Mouse (Mus musculus) MN1 (cell line): ENCODE data around the gene Hist2h4.
A peak's percentile ranks its signal among the peaks of the same experiment; 100 is the strongest.
"Not testable (repeated sequence)": the region's sequence is repeated elsewhere in the genome, so short reads cannot be mapped to it uniquely, and the experiment has no call there.

Experiments used
- DNase-seq: peaks from one replicate; pipeline ENCODE4 v3.0.0-alpha.2; 2016; ENCODE audit warnings: low spot score

The Hist2h4 gene

GRCm38 (mm10) chr3:96262979-96263550 lies at the start of gene Hist2h4:
Gene Hist2h4, minus strand, starts transcription at chr3:96263311.
- DNase-seq = peak; percentile 98

- peak; percentile 16 for DNase-seq
Measured at GRCm38 (mm10) chr3:96312341-96313098, 49.4 kb upstream of the Hist2h4 start.

- DNase-seq = no peak
Measured at GRCm38 (mm10) chr3:96309441-96309840, 46.3 kb upstream of the Hist2h4 start.

- DNase-seq = no peak
Measured at GRCm38 (mm10) chr3:96306506-96306905, 43.4 kb upstream of the Hist2h4 start.

- no peak for DNase-seq
Measured at GRCm38 (mm10) chr3:96302076-96302475, 39.0 kb upstream of the Hist2h4 start.

GRCm38 (mm10) chr3:96300706-96301529 lies 37.8 kb upstream of the Hist2h4 start:
- no peak for DNase-seq

- no peak for DNase-seq
Measured at GRCm38 (mm10) chr3:96299562-96299961, 36.5 kb upstream of the Hist2h4 start.

GRCm38 (mm10) chr3:96298360-96298759 lies 35.2 kb upstream of the Hist2h4 start:
- no peak for DNase-seq

GRCm38 (mm10) chr3:96293787-96294186 lies 30.7 kb upstream of the Hist2h4 start, which contains the start of gene Fcgr1:
Gene Fcgr1, minus strand, starts transcription at chr3:96293969.
- no peak for DNase-seq

- DNase-seq = no peak
Measured at GRCm38 (mm10) chr3:96293368-96293767, 30.3 kb upstream of the Hist2h4 start.

GRCm38 (mm10) chr3:96292641-96293040 lies 29.5 kb upstream of the Hist2h4 start:
- DNase-seq = no peak

- DNase-seq = not testable (repeated sequence)
Measured at GRCm38 (mm10) chr3:96290727-96291126, 27.6 kb upstream of the Hist2h4 start.

- DNase-seq = no peak
Measured at GRCm38 (mm10) chr3:96289201-96289600, 26.1 kb upstream of the Hist2h4 start.

GRCm38 (mm10) chr3:96287334-96287733 lies 24.2 kb upstream of the Hist2h4 start:
- not testable (repeated sequence) for DNase-seq

GRCm38 (mm10) chr3:96284457-96284856 lies 21.3 kb upstream of the Hist2h4 start:
- DNase-seq = peak; percentile 67

- DNase-seq = no peak
Measured at GRCm38 (mm10) chr3:96280660-96281059, 17.5 kb upstream of the Hist2h4 start.

GRCm38 (mm10) chr3:96277800-96278624 lies 14.9 kb upstream of the Hist2h4 start:
- peak; percentile 95 for DNase-seq

- peak; percentile 71 for DNase-seq
Measured at GRCm38 (mm10) chr3:96277428-96277799, 14.3 kb upstream of the Hist2h4 start.

GRCm38 (mm10) chr3:96273591-96274465 lies 10.7 kb upstream of the Hist2h4 start:
- DNase-seq = peak; percentile 46
